ENCODE assay signal across 14 mouse cellular contexts in genomic region chr17:71490666-71491331, GRCm38 (mm10). TPM values are rescaled to one million over a fixed set of nuclear protein-coding genes. Genes with fewer than 3 reads are reported as not detected.
A peak's percentile ranks its signal among the peaks of the same experiment; 100 is the strongest.
DNase-seq lines count a peak whose midpoint lies in the region; ATAC-seq and TF ChIP-seq lines count a peak whose summit lies in the region.
"Had no signal": no experiment of that assay in that cellular context is flagged by ENCODE, and none has a peak within 500 bp of the region (broad histone marks: within the 10 kb centered on the region; RNA-seq: fewer than 3 reads in every experiment).

No protein-coding gene starts in this region.

- H3K4me1 ChIP-seq in lung, embryonic 16.5 days (replicated peaks; ENCODE audit: control insufficient read depth, insufficient read depth, low read length) = no peaks in the 10 kb centered on the region
- 0 out of 2 replicates have a peak, but pooled peaks cover 2% of the 10 kb centered on the region for H3K4me1 ChIP-seq in lung, adult 2 months (ENCODE audit: control insufficient read depth, insufficient read depth, low read length)
- H3K4me1 ChIP-seq in liver, postnatal 0 days (ENCODE audit: insufficient read depth) = peaks cover 16% of the 10 kb centered on the region
- no peaks in the 10 kb centered on the region for H3K4me1 ChIP-seq in cerebellum, adult 2 months (ENCODE audit: control insufficient read depth, insufficient read depth, low read length)

- no peak overlapping the region for H3K4me3 ChIP-seq in lung, embryonic 16.5 days (ENCODE audit: low read length)
- no peak overlapping the region for H3K4me3 ChIP-seq in lung, adult 2 months (replicated peaks; ENCODE audit: extremely low read depth, low read depth, low read length)
- H3K4me3 ChIP-seq in liver, postnatal 0 days (ENCODE audit: low read depth, low read length) = no peak overlapping the region
- no peak overlapping the region for H3K4me3 ChIP-seq in cerebellum, adult 2 months (replicated peaks; ENCODE audit: insufficient read depth, low read depth, low read length)
- H3K4me3 ChIP-seq: heart, adult 2 months; hindbrain, embryonic 10.5 days; neural tube, embryonic 12.5 days had no signal

- peak overlapping the region; percentile 86 for H3K27ac ChIP-seq in lung, embryonic 16.5 days (ENCODE audit: low read length)
- peak overlapping the region; percentile 78 for H3K27ac ChIP-seq in liver, postnatal 0 days (ENCODE audit: low read depth)
- H3K27ac ChIP-seq in cerebellum, adult 2 months (ENCODE audit: insufficient read depth, low read length) = no peak overlapping the region
- H3K27ac ChIP-seq: heart, adult 2 months; hindbrain, embryonic 10.5 days; neural tube, embryonic 12.5 days had no signal

- 45% methylated on average over 9 of the region's 9 CpGs for WGBS in lung, embryonic 16.5 days
- WGBS in lung, adult 2 months = 58% methylated on average over 9 of the region's 9 CpGs
- 31% methylated on average over 9 of the region's 9 CpGs for WGBS in liver, postnatal 0 days (ENCODE audit: insufficient replicate concordance)
- 86% methylated on average over 9 of the region's 9 CpGs for WGBS in cerebellum, adult 2 months

- H3K9ac ChIP-seq in lung, embryonic 16.5 days (ENCODE audit: low read length) = no peak overlapping the region
- H3K9ac ChIP-seq in liver, postnatal 0 days (replicated peaks) = no peak overlapping the region
- H3K9ac ChIP-seq: neural tube, embryonic 12.5 days had no signal

- TF ChIP-seq EP300 in liver, postnatal 0 days (IDR thresholded peaks at IDR 0.05; ENCODE audit: low read depth) = no peak

- peak; percentile 76 for ATAC-seq in lung, embryonic 16.5 days (ENCODE audit: low read depth)
- peak; percentile 68 for ATAC-seq in liver, postnatal 0 days
- ATAC-seq: forebrain, embryonic 14.5 days had no signal

- no peaks in the 10 kb centered on the region for H3K27me3 ChIP-seq in lung, embryonic 16.5 days (ENCODE audit: control insufficient read depth, insufficient read depth, low read depth, low read length)
- no peaks in the 10 kb centered on the region for H3K27me3 ChIP-seq in liver, postnatal 0 days (ENCODE audit: insufficient read depth, low read length)
- no peaks in the 10 kb centered on the region for H3K27me3 ChIP-seq in cerebellum, adult 2 months (ENCODE audit: control insufficient read depth, insufficient read depth, low read length)
- H3K27me3 ChIP-seq: neural tube, embryonic 12.5 days had no signal

- H3K4me2 ChIP-seq in lung, embryonic 16.5 days (ENCODE audit: low read depth, low read length) = no peak overlapping the region
- H3K4me2 ChIP-seq in liver, postnatal 0 days (ENCODE audit: low read depth, low read length) = peak overlapping the region; percentile 45
- H3K4me2 ChIP-seq: midbrain, embryonic 11.5 days; neural tube, embryonic 12.5 days had no signal

- no peak for TF ChIP-seq CTCF in lung, adult 2 months (IDR thresholded peaks at IDR 0.05; ENCODE audit: insufficient read depth, low read length)
- no peak for TF ChIP-seq CTCF in liver, postnatal 0 days (IDR thresholded peaks at IDR 0.05; ENCODE audit: low read depth)
- TF ChIP-seq CTCF in cerebellum, adult 2 months (IDR thresholded peaks at IDR 0.05; ENCODE audit: borderline replicate concordance, insufficient read depth, low read depth, low read length) = no peak

- no peak for TF ChIP-seq POLR2A in lung, adult 2 months (IDR thresholded peaks at IDR 0.05; ENCODE audit: borderline replicate concordance, extremely low read depth, low read depth, low read length)
- TF ChIP-seq POLR2A in cerebellum, adult 2 months (IDR thresholded peaks at IDR 0.05; ENCODE audit: borderline replicate concordance, insufficient read depth, low read length) = no peak

- H3K36me3 ChIP-seq in lung, embryonic 16.5 days (ENCODE audit: control insufficient read depth, insufficient read depth, low read length) = peaks cover 4% of the 10 kb centered on the region; the same call in 1 of the 2 replicates
- peaks cover 5% of the 10 kb centered on the region for H3K36me3 ChIP-seq in liver, postnatal 0 days (replicated peaks; ENCODE audit: insufficient read depth, low read length)

- no peaks in the 10 kb centered on the region for H3K9me3 ChIP-seq in lung, embryonic 16.5 days (ENCODE audit: control insufficient read depth, low read length)
- no peaks in the 10 kb centered on the region for H3K9me3 ChIP-seq in liver, postnatal 0 days (ENCODE audit: low read length)
- H3K9me3 ChIP-seq: hindbrain, embryonic 10.5 days; neural tube, embryonic 12.5 days had no signal

- no peak for DNase-seq in lung, adult 2 months
- DNase-seq in fat pad, adult 2 months (ENCODE audit: extremely low read depth, low read depth, low spot score) = peak; percentile 91
- no peak for DNase-seq in liver, postnatal 0 days
- peak; percentile 23 for DNase-seq in thymus, postnatal 4 days
- no peak for DNase-seq in cerebellum, postnatal 14 days
- no peak for DNase-seq in heart, adult 9 months (ENCODE audit: low spot score in 2 of 2)
- DNase-seq in cerebellum, adult 2 months = no peak
- DNase-seq: heart, adult 2 months; kidney, postnatal 25 days had no signal

RNA-seq across cellular contexts. Expression of gene Smchd1, which starts 15.7 kb away (rescaled TPM):
- polyA plus RNA-seq in lung, embryonic 16.5 days (2015; fragmentation: Nextera tagmentation; extraction: Ambion mirVana) = 56.1 and 58.6 TPM in 2 replicates
- 6.9 and 8.3 TPM in 2 replicates for polyA plus RNA-seq in lung, adult 2 months (2012; rRNA removed)
- polyA plus RNA-seq in liver, postnatal 0 days (2015; fragmentation: Nextera tagmentation; extraction: Ambion mirVana) = 21.4 and 25.7 TPM in 2 replicates
- polyA plus RNA-seq in cerebellum, adult 2 months (2012; rRNA removed) = 24.6 and 26.4 TPM in 2 replicates

RNA-seq across cellular contexts. Expression of gene Gm4707, which starts 31.1 kb away (rescaled TPM):
- polyA plus RNA-seq in lung, embryonic 16.5 days (2015; fragmentation: Nextera tagmentation; extraction: Ambion mirVana) = 3.0 and 3.8 TPM in 2 replicates
- polyA plus RNA-seq in lung, adult 2 months (2012; rRNA removed) = 0.42 and 0.53 TPM in 2 replicates
- 0.45 and 0.51 TPM in 2 replicates for polyA plus RNA-seq in liver, postnatal 0 days (2015; fragmentation: Nextera tagmentation; extraction: Ambion mirVana)
- polyA plus RNA-seq in cerebellum, adult 2 months (2012; rRNA removed) = 2.0 and 2.2 TPM in 2 replicates

RNA-seq across cellular contexts. Expression of gene Ndc80, which starts 35.9 kb away (rescaled TPM):
- polyA plus RNA-seq in lung, embryonic 16.5 days (2015; fragmentation: Nextera tagmentation; extraction: Ambion mirVana) = 55.1 and 59.5 TPM in 2 replicates
- polyA plus RNA-seq in lung, adult 2 months (2012; rRNA removed) = 0.12 and 0.14 TPM in 2 replicates
- 16.3 and 17.7 TPM in 2 replicates for polyA plus RNA-seq in liver, postnatal 0 days (2015; fragmentation: Nextera tagmentation; extraction: Ambion mirVana)
- 0.19 TPM in 1 of 2 replicates, not detected in the other for polyA plus RNA-seq in cerebellum, adult 2 months (2012; rRNA removed)
- polyA plus RNA-seq: heart, adult 2 months had no signal

Comparison
In these comparisons a context has a peak if more than half of its experiments do, and no peak if none do; other contexts are left out.
1. RNA of gene Ndc80, which starts 35.9 kb away (polyA plus RNA-seq): 55.1 to 59.5 TPM in lung, embryonic 16.5 days and 16.3 to 17.7 TPM in liver, postnatal 0 days; 0.12 to 0.14 TPM in lung, adult 2 months and 0.19 TPM in cerebellum, adult 2 months; every median in the first group is over 10 times any median in the second.
2. DNase-seq: peak in fat pad, adult 2 months (single experiment) and thymus, postnatal 4 days (single experiment); none in lung, adult 2 months (single experiment), liver, postnatal 0 days (single experiment), cerebellum, postnatal 14 days (0 of 2), heart, adult 9 months (0 of 2) and cerebellum, adult 2 months (0 of 2).